Mouse (Mus musculus) cerebellum, adult 9-11 months (tissue): ENCODE measurements around the gene Vamp8.

ENCODE experiments used
- DNase-seq: peaks from one replicate; pipeline ENCODE4 v3.0.0; 2022

Gene Vamp8

GRCm38 (mm10) chr6:72371147-72371546 is 19.4 kb downstream of the Vamp8 start:
- no peak for DNase-seq

- no peak for DNase-seq
Observed at GRCm38 (mm10) chr6:72370091-72370490, 20.4 kb downstream of the Vamp8 start.

DNA sequence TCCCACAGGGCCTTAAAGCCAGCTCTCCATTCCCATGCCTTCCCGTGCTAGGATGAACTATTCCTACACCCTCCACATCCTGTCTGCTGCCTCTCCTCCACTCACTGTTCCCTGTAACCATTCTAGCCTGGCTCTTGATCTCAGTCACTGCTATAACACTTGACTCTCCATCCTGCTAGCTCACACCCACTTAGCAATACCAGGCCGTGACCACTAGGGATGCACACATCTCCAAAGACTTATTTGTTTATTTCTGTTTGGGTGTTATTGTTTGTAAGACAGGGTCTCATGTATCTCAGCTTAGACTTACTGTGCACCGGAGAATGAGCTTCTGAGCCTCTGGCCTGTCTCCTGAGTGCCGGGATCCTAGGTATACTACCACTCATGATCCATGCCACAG is 20.9 kb downstream of the Vamp8 start:
- DNase-seq: no peak

- no peak for DNase-seq
Observed at GRCm38 (mm10) chr6:72367460-72367974, 23.0 kb downstream of the Vamp8 start.

GRCm38 (mm10) chr6:72366844-72367443 is 23.6 kb downstream of the Vamp8 start, which contains the start of gene Rnf181:
Gene Rnf181 (minus strand): TSS chr6:72366956.
- DNase-seq: no peak

DNA sequence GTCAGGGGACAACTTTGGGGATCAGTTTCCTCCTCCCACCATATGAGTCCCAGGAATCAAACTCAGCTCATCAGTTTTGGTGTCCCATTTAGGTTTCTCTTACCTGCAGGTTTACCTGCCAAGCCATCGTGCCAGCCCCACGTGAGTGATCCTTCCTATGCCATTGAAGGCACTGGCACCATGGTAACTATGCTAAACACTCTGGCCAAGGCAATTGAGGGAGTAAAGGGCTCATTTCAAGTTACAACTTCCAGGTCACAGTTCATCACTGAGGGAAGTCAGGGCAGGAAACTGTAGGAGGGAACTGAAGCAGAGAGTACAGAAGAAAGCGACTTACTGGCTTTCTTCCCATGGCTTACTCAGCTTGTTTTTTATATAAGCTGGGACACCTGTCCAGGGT is 24.2 kb downstream of the Vamp8 start:
- DNase-seq: no peak

GRCm38 (mm10) chr6:72364985-72365384 is 25.5 kb downstream of the Vamp8 start:
- no peak for DNase-seq

GRCm38 (mm10) chr6:72364009-72364408 is 26.5 kb downstream of the Vamp8 start:
- DNase-seq: no peak

DNA sequence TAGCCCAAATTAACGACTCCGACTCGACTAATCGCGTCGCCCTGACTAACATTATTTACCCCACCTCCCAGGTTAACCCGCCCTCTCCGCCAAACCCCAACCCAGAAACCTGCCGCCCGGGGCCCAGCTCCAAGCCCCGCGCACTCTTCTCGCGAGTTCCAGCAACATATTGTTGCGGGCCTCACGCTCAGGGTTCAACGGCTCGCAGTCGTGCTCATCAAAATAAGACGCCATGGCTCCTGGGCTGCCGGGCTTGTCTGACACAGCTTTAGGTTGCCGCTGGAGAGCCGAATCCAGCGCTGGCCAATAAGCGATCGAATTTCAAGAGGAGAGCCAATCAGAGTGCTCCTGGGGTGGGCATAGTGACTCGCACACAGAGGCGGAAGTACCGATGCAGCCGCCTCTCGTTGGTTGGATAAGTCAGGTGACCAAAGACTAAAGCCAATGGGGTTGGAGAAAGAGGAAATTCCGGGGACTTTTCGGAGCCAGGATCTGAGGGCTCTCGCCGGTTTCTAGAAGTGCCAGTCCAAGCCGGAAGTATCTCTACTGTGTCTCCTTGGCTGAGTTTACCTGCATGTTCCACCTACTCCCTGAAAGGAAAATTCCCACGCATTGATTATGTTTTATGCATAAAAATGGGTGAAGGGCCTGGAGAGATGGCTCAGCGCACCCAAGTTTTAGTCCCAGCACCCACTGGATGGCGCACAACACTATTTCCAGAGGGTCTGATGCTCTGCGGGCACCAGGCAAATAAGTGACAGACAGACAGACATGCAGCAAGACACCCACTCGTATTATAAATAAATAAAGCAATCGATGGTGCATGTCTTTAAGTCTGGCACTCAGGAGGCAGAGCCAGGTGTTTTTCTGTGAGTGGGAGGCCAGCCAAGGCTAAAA is 28.1 kb downstream of the Vamp8 start:
- peak; percentile 98 for DNase-seq

- DNase-seq: peak; percentile 30
Observed at GRCm38 (mm10) chr6:72361121-72361551, 29.4 kb downstream of the Vamp8 start.

DNA sequence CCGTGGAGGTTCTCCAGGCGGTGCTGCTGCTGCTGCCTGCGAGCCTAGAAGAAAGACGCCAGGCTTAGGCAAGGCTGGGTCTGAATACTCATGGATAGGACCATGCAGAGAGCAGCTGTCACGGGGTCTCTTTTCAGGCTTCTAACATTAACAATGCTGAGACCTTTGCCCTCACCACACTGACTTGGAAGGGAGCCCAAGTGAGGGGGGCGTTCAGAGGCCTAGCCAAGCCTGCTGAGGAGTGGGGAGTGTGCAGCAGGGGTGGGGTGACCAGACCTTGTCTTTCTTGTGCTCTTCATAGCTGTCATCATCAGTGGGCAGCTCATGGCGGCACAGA is 29.9 kb downstream of the Vamp8 start:
- peak; percentile 50 for DNase-seq

- DNase-seq: no peak
Observed at GRCm38 (mm10) chr6:72359891-72360598, 30.5 kb downstream of the Vamp8 start.

DNA sequence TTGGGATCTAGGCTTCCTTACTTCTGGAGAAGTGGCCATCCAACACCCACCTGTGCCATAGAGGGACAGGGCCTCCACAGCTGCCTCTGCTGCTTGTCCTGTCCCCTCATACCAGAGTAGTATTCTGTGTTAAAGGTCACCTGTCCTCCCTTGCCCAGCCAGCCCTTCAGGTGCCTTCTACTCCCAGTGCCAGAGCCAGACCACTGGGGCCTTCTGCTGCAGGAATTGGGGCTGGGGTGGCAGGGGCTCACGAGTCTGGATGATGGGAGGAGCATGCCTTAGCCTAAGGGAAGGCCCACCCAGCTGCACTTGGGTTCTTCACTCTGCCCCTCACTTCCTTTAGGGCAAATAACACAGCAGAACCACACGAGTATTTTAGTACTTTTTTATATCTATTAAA is 31.2 kb downstream of the Vamp8 start:
- peak; percentile 29 for DNase-seq

GRCm38 (mm10) chr6:72358086-72358764 is 32.3 kb downstream of the Vamp8 start:
- peak; percentile 28 for DNase-seq

- DNase-seq: peak; percentile 44
Observed at GRCm38 (mm10) chr6:72357164-72358079, 33.1 kb downstream of the Vamp8 start.

GRCm38 (mm10) chr6:72356001-72356532 is 34.4 kb downstream of the Vamp8 start:
- DNase-seq: peak; percentile 61

GRCm38 (mm10) chr6:72355066-72355911 is 35.2 kb downstream of the Vamp8 start, which contains the start of gene Tmem150a:
Gene Tmem150a (plus strand): TSS chr6:72355447.
- DNase-seq: peak; percentile 78

DNA sequence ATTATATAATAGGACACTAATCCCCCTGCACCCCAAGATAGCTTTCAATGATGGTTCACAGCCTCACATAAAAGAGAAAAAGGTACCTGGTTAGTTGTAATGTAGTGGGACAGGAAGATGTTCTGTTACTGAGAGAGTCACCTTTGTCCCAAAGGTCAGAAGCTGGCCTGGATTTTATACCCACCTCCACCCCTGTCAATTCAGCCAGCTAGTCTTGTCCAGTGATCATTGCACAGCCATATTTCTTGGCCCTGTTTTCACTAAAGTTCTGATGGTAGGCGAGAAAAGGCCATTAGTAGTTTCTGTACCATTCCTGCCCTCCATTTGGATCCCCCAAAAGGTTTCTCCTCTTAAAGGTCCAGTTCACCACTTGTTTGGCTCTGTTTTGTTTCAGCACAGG is 36.5 kb downstream of the Vamp8 start:
- DNase-seq: no peak

DNA sequence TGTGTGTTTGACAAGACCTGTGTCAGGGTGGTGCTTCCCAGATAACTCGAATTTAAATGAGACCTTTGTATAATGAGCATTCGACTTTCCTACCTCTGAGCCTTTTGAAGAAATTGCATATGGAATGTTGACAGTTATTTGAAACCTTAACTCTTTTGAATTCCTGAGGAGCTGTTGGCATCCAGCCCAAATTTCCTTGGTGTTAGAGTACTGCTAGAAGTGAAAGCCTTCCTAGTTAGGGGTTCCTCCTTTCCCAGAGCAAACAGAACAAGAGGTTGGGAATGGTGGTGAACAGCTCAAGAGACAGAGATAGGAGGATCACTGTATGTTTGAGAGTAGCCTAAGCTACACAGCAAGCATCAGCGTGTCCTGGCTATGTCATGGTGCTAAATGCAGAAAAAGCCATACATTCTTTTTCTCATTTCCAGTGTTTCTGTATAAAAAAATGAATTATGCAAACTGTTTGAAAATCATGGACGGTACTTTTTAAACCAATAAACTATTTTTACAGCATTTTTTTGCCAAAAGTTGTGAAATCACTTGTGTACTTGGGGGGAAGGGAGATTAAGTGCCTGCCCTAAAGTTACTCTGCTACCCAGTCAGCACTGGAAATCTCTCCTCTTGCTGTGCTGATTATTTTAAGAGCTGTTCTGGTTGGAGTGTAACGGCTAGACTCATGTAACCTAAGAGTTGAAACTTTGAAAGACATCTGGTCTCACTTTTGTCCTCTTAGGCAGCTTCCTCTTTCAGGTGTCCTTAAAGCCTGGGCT is 37.7 kb downstream of the Vamp8 start:
- no peak for DNase-seq

GRCm38 (mm10) chr6:72350214-72350613 is 40.3 kb downstream of the Vamp8 start:
- no peak for DNase-seq
